Mouse (Mus musculus) small intestine, adult 2 months (tissue): ENCODE results near the gene Sh3tc1.

Experiments
- CTCF ChIP-seq: fragments of 200-500 bp; IDR thresholded peaks from 2 replicates; pipeline ENCODE4 v1.5.1; 2012; ENCODE audit warnings: low read depth, mild to moderate bottlenecking, control low read depth, inconsistent platforms, low read length, moderate library complexity, mixed read lengths; ENCODE audit not compliant: insufficient replicate concordance, insufficient read length; ENCODE audit errors: extremely low read depth
- POLR2A ChIP-seq: fragments of 200-500 bp; IDR thresholded peaks from 2 replicates; pipeline ENCODE4 v1.6.1; 2012; ENCODE audit warnings: low read depth, mild to moderate bottlenecking, control low read depth, inconsistent platforms, low read length, moderate library complexity

DNA sequence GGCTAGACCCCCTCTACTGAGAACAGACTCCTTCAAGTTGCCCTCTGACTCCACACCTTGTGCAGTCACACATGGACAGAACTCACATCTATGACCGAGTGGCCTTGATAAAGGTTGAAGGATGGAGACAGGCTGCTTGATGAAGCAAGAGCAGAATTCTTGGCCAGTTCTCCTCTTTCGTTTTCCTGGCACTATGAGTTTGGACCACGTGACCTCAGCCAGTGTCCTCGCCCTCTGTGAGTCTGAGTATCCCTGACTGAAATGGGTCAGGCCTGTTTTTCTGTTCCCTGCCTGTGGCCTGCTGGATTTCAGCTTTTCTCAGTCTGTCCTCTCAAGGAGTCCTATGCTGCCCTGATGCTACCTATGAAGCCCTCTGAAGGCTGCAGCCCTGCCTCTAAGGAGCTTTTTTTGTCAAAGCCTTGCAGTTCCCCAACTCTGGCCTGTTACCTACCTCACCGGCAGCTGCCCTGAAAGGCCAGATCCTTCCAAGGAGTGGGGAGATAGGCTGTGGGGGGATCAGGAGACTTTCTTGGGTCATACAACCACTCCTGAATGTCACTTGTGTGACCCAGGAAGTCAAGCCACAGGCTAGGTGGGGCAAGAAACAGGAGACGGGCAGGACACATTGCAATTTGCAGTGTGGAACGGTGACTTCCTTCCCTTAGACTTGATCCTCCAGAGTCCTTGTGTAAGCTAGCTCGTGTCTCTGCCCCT, 3.6 kb upstream of the Sh3tc1 start:
- TF ChIP-seq CTCF (no peak), POLR2A (no peak)
